Mouse (Mus musculus) hematopoietic stem cell, adult 5-6 weeks (primary cell): Measurements from ENCODE around the gene Synpr. TPM values are rescaled to one million over a fixed set of nuclear protein-coding genes. Genes with fewer than 3 reads are reported as not detected.
A peak's percentile ranks its signal among the peaks of the same experiment; 100 is the strongest.
"Not testable (repeated sequence)": the region's sequence is repeated elsewhere in the genome, so short reads cannot be mapped to it uniquely, and the experiment has no call there.

Experiments used
- ATAC-seq, 2 experiments: fragments of 125-278 bp in 1 of 2; replicated peaks in 1 of 2; 2 replicates each; pipeline ENCODE4 v1.8.0; 2016 to 2017; ENCODE audit warnings: inconsistent platforms in 2 of 2, mild to moderate bottlenecking in 2 of 2, moderate number of reproducible peaks in 2 of 2, low read depth in 1 of 2, moderate TSS enrichment in 1 of 2; ENCODE audit not compliant: low FRiP score in 2 of 2, poor library complexity in 2 of 2, severe bottlenecking in 2 of 2, insufficient read depth in 1 of 2, low TSS enrichment in 1 of 2
- total RNA-seq: library from RNA; stranded (forward); fragments of 172-1452, 232-1000 nt; gene quantifications from 2 replicates; pipeline ENCODE4 v1.2.3, GENCODE M21; 2017

The Synpr gene
- not detected in 2 replicates for total RNA-seq

DNA sequence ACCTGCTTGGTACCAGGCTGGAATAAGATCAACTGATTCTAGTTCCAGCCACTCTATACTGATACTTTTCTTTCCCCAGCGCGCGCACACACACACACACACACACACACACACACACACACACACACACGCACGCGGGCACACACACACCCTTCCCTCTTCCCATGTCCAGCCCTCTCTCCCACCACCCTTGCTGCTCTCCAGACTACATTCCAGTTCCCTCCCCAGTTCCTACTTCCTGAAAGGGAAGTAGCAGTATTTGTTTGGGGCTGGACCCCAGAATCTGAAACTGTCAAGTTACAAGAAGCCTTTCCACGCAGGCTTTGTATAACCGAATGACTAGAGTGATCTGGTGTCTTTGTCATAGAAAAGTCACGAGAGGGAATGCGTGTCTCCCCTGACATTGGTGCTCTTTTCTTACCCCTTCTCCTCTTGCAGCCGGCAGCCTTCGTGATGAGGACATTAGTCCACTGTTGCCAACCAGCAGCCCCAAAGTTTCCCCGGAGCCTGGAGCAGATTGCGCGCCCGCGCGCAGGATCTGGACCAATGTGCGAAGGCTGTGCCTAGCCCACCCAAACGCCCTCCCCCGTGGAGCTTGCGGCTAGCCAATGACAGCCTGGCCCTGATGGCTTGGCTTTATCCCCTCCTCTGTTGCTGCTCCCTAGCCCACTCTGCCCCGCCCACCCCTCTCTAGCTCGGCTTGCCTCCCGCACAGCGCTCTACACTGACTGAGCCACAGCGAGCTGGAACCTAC is at the start of gene Synpr:
TSS of gene Synpr (plus strand) at position 690 of the 754 bp plus-strand sequence.
- ATAC-seq, result no peak

DNA sequence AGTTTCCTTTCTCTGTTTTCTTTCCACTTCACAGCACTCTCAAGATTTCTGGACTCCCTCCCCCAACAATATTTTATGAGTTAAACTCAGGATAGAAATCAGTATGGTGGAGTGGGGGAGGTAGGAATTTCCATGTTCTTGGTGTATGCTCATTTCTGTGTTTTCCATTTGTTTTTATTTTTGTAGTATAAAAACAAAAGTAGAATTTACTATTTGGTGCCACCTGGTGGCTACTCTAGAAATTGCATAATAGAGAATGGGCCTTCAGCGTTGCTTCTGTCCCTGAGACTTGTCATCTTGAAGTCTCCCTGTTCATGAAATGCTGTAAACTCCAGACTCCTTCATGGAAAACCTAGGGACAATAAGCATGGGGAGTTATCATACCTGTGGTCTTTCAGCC is 47.7 kb upstream of the Synpr start:
- ATAC-seq, result peak in 1 of 2 experiments; percentile 66; a peak in 1 of 4 replicates

DNA sequence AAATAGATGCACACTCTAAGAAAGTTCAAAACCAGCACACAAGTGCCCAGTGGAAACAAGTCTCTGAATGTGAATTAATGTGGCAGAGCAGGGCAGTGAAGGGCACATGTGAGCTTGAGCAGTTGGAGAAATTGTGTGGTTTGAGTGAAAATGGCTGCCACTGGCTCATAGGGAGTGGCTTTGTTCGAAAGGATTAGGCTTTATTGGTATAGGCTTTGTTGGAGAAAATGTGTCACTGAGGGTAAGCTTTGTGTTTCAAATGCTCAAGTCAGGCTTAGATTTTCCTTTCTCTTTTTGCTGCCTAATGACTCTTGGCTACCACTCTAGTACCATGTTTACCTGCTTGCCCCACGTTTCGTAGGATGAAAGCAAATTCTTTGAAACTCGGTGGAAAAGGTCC is 37.1 kb upstream of the Synpr start:
- ATAC-seq, result no peak

DNA sequence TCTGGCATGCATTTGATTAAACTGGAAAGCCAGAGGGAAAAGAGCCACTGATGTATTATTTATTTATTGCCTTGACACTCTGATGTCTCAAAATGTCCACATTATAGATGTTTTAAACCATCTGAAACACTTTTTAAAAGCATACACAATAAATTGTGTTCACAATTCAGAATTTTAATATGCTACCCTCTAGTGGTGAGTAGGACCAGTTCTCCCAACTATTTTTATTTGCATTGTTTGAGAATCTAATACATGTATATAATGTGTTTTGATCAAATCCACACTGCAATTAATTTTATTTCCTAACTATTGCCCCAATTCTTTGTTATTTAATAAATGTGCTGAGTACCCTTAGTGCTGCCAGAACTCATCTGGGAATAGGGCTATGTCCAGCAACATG is 35.2 kb upstream of the Synpr start:
- ATAC-seq, result no peak

DNA sequence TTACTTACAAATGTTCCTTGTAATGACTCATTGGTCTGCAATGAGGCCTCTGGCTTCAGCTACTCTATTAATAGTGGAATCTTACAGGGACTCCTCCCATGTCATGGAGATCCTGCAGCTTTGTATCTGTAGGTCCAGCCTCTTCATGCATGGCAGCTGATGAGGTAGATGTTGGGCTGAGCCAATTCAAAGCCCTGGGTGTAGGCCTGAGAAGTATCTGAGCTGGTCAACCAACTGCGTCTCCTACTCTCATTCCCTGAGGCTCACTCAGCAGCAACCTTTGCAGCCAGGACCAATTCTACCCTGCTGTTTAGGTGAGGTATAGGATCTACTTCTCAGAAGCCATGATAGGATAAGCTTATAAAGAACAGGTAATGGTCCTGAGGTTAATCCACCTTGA is 32.0 kb upstream of the Synpr start:
- no peak for ATAC-seq

DNA sequence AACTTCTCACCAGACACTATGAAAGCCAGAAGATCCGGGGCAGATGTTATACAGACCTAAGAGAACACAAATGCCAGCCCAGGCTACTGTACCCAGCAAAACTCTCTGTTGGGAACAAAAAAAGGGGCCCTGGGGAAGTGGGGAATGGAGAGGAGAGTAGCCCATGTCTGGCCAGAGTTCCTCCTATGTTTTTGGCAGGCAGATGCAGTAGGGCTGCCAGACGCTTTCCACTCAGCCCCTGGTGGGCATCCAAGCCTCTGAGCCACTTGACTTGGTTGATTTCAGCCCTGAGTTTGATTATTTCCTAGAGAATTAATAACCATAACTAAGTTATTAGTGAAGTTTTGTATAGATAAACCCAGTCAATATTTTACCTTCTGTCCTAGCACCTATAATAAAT is 29.8 kb upstream of the Synpr start:
- not testable (repeated sequence) for ATAC-seq

DNA sequence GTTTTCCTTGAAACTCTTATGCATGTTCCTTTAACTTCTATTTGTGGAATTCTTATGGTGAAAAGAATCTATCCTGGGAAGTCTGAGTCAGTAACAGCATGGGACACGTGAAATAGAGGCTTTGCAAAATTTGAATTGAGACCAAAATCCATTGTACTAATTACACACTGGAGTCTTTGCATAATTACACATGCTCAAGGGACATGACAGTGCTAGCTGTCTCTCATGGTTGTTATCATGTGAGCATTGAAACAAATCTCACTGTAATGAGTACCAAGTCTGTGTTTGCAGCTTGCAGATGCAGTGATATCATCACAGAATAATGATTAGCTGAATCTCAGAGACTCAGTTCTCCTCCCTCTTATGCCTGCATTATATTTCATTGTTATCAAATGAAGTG is 22.2 kb upstream of the Synpr start:
- ATAC-seq, result no peak

DNA sequence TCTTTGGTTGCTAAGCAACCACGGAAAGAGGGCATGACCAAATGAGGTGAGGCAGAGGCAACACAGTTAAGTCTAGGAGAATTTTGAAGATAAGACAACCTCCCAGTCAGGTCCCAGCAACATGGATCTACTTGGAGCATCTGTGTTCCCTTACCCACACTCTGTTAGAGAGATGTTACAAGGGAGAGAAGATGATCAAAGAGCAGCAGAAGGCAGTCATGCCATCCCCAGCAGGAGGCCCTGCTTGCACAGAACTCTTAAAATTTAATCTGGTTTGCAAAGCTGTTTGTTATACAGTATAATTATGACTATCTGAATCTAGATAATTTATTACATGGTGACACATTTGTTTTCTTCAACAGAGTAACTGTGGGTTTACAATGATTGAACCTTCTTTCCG is 18.2 kb upstream of the Synpr start:
- ATAC-seq, result no peak

DNA sequence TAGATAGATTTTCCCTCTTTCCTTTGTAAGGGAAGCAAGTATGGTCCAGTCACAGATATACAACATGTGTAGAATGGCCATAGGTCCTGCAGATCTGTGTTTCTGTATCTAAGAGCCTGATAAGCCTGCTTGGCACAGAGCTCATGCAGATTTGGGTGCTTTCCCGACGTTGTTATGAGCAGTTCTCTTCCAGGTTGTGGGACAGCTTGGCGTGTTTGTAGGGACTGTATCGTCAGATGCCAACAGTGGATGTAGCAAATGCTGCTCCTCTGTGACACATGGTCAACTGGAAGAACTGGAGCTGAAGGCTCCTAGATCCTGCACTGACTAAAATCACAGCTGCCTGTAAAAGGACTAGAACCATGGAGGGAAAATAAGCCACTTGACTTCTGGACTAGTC is 17.4 kb upstream of the Synpr start:
- no peak for ATAC-seq

DNA sequence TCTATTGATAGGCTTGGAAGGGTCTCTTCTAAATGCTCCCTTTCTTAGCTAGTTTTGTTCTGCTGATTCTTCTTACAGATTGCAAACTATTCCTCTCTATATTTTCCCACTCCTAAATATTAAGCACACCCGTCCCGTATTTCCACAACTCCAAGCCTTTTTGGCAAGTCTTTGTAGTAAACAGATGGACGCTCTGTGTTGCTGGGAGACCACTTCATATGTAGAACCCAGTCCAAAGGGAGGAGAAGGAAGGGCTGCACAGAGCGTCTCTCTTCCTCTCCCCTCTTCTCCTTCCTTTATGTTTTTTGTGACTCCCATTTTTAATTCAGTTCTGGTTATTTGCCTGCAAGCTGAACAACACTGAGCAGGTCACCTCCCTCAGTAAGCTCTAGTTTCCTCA is 1.4 kb upstream of the Synpr start:
- ATAC-seq, result no peak

DNA sequence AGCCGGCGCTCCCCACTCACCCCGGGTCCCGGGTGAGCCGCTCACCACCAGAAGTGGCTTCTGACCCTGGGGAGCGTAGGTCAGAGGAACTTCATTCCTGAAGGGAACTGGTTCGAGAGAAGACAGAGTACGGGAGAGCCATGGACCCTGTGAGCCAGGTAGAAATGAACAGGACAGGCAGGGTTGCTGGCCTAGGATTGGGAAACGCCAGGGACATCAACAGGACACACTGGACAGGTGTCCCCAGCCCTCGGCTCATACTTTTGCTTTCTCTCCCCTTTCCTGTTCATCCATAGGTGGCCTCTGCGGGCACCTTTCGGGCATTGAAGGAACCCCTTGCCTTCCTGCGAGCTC is 242 bp downstream of the Synpr start:
- no peak for ATAC-seq

DNA sequence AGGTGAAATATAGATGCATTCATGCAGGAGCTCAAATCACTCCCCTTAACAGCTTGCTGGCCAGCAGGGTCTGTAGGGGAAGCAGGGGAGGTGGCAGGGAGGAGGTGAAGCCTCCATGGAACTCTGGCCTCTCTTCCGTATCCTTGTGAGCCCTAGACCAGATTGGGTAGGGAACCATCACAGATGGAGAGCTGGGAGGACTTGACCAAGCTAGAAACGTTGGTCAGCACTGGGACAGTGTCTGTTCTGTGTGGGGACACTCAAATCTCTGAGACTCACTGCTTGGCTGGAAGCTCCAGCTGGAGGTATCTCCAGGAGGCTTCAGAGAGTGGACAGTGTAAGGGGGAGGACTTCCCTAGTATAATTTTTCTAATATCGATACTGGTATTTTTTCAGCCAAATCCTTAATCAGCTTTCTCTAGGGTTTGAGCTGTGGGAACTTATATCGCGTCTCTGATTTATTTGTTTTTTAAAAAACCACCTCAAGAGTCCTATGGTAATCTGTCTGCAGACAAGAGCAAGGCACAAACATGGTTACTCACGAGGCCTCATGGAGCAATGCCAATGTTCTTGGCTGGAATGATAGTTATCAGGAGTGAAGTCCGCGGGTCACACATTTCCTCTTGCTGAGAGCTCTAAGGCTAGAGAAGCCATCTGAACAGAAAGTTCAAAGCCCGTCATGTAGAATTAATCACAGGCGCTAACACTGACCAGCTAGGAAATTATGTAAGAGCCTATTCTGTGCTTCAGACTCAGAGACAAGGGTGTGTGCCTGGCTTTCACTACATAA is 956 bp downstream of the Synpr start:
- ATAC-seq, result no peak

DNA sequence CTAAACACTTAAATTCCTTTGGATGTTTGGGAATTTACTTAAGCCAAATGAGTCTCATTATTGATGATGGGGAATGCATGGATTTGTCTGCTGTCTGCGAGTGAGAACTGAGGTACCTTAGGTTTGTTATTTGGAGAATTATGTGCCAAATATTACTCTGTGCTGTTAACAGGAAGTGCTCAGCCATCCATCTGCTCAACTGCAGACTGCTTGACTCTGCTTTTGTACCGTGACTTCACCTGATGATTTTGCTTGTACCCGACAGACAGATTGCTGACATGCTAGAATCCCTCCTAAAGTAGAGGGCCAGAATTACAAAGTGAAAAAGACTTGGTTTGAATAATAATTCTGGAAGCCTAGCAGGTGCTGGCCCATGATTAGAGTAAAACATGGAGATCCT is 9.6 kb downstream of the Synpr start:
- ATAC-seq, result no peak

DNA sequence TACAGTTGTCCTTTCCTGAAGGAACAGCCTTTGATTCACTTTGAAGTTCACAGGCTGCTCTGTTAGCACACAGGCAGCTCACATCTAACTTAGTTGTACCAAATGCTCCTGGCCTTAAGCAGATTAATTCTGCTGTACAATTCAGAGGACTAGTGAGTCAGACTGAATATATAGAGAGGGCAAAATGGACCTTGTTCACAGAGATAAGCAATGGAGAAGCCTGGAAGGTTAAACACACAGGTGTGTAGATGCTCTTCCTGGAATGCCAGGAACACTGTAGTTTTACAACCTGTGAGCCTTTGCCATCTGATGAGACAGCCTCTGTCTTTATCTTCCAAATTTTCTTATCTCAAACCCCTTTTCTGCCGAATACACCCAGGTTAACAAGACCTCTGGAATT is 29.7 kb downstream of the Synpr start:
- no peak for ATAC-seq

DNA sequence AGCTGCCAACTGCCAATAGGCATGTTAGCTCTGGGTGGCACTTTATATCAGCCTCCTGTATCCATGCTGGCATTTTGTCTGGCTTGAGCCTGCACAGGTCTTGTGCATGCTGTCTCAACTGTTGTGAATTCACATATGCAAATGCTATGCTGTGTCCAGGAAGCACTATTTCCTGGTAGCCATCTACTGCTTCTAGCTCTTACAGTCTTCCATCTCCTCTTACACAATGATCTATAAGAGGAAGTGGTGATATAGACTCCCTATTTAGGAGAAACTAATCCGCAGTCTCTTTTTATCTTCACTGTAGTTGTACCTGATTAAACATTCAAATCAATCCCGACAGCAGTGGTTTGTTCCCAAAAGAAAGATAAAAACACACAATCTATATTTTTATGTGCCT is 43.9 kb downstream of the Synpr start:
- ATAC-seq, result no peak

DNA sequence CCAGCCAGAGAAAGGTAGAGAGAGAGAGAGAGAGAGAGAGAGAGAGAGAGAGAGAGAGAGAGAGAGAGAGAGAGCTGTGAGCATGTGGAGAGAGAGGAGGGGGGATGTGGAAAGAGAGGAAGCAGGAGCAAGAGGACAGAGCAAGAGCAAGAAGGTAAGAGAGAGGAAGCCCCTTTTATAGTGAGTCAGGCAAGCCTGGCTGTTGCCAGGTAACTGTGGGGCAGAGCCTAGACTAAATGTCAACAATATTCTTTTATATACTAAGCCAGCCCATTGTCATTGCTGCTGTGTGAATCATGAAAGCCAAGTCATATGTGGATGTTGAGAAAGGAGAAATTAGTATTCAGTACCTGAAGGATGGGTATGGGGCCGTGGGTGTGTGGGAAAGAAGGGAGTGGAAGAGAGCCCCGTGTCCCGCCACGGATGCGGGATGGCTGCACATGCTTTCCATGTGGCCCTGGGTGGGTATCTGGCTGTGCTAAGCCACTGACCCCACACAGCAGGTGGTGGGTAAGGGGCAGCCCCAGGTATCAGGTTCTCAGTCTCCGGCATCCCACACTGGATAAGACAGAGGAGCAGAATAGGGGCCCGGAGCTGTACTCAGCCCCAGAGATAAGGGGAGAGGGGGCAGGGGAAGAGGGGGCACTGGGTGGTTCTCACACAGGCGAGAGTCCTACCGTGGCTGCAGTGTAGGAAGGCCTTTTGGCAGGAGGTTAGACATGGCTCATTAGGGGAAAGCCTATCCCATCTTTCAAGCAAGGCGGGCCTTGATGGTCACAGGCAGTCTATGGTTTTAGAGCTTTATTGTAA is 48.1 kb downstream of the Synpr start:
- ATAC-seq, result no peak

DNA sequence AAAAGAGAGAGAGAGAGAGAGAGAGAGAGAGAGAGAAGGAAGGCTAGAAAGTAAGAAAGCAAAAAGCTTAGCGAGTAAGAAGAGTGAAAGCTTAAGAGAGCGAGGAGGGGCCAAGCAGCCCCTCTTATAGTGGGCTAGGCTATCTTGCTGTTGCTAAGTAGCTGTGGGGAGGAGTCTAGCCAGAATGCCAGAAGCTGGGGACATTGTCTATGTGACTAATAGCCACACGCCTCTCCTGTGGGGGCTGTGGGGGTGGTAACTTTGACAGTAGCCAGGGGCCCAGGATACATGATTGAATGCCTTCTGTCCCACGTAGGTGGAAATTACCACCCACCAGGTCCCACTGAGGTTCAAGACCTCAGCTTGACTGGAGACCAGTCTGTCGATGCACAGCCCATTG is 48.8 kb downstream of the Synpr start:
- ATAC-seq, result no peak

DNA sequence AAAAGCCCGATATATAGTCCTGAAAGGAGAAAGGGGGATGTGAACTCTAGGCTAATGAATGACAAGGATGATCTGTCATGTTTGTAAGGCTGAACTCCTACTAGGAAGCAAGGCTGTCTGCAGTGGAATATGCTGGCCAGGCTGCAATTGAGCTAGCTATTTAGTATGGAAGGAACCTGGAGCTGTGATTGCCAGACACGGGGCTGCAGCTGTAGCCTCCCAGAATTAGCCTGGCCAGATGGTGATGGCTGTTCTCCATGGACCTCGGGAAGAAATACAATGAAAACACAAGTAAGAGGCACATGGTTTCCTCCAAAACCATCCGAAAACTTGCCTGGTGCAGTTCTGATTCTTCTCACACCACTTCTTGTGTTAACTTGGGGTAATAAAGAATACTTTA is 51.6 kb downstream of the Synpr start:
- ATAC-seq, result no peak
